Mouse (Mus musculus) embryonic facial prominence, embryonic 11.5 days (tissue): ENCODE measurements around the gene Bend5. TPM values are rescaled to one million over a fixed set of nuclear protein-coding genes. Genes with fewer than 3 reads are reported as not detected.

Experiments
- ATAC-seq: fragments of 200-750 bp; cut with Nextera tagmentation; replicated peaks from 2 replicates; pipeline ENCODE4 v1.8.0; 2017; ENCODE audit warnings: low read depth; ENCODE audit not compliant: insufficient number of reproducible peaks, low FRiP score, low TSS enrichment
- DNase-seq: peaks from one replicate; pipeline ENCODE4 v3.0.0-alpha.2; 2015; ENCODE audit warnings: low spot score
- H3K27ac ChIP-seq: fragments of 300-500 bp; sonication (generic); replicated peaks from 2 replicates; pipeline ENCODE4 v1.5.1; 2014; ENCODE audit warnings: mild to moderate bottlenecking, low read depth, low read length, control low read depth
- H3K27me3 ChIP-seq: fragments of 300-500 bp; sonication (generic); 2 replicates; pipeline ENCODE4 v1.6.1; 2014; ENCODE audit warnings: mild to moderate bottlenecking, low read length, moderate library complexity, mixed read lengths; ENCODE audit not compliant: control insufficient read depth, insufficient read depth
- H3K36me3 ChIP-seq: fragments of 300-500 bp; sonication (generic); replicated peaks from 2 replicates; pipeline ENCODE4 v1.6.1; 2014; ENCODE audit warnings: low read depth, mild to moderate bottlenecking, low read length, moderate library complexity, mixed read lengths; ENCODE audit not compliant: control insufficient read depth, insufficient read depth
- H3K4me1 ChIP-seq: fragments of 300-500 bp; sonication (generic); 2 replicates; pipeline ENCODE4 v1.6.1; 2014; ENCODE audit warnings: low read length, mixed read lengths; ENCODE audit not compliant: control insufficient read depth, insufficient read depth
- H3K4me2 ChIP-seq: fragments of 300-500 bp; sonication (generic); 2 replicates; pipeline ENCODE4 v1.6.1; 2014; ENCODE audit warnings: low read depth, mild to moderate bottlenecking, control low read depth, low read length, moderate library complexity
- H3K4me3 ChIP-seq: fragments of 300-500 bp; sonication (generic); 2 replicates; pipeline ENCODE4 v1.5.1; 2014; ENCODE audit warnings: low read depth, low read length, control low read depth
- H3K9ac ChIP-seq: fragments of 300-500 bp; sonication (generic); replicated peaks from 2 replicates; pipeline ENCODE4 v1.6.1; 2014; ENCODE audit warnings: mild to moderate bottlenecking, control low read depth, low read length
- H3K9me3 ChIP-seq: fragments of 300-500 bp; sonication (generic); replicated peaks from 2 replicates; pipeline ENCODE4 v1.6.1; 2016; ENCODE audit warnings: mild to moderate bottlenecking, low read length, inconsistent platforms, mixed read lengths; ENCODE audit not compliant: control insufficient read depth
- WGBS: fragments of 180-500 bp; shearing (Covaris S2); extraction: QIAGEN DNeasy Blood & Tissue Kit; methylation state at CpG from one replicate; pipeline ENCODE4 v1.1.7; 2014; 5-methylcytosine and 5-hydroxymethylcytosine counted together
- polyA plus RNA-seq: library from polyadenylated mRNA; unstranded; fragments of >200 nt; fragmentation: Nextera tagmentation; extraction: Ambion mirVana; gene quantifications from 2 replicates; pipeline ENCODE4 v1.2.1, GENCODE M21; 2014

Bend5 gene
- polyA plus RNA-seq: 46.0 and 46.7 TPM in 2 replicates

- peak; percentile 97 for ATAC-seq
- under 1% methylated on average over 62 of the region's 66 CpGs for WGBS
- H3K4me3 ChIP-seq: peak within 1 kb of the TSS; percentile 89
- H3K27me3 ChIP-seq: no peaks in the 10 kb centered on the region
- no peaks in the 10 kb centered on the region; the same call in 1 of the 2 replicates for H3K4me1 ChIP-seq
- H3K27ac ChIP-seq: peak within 1 kb of the TSS; percentile 75
- no peaks in the 10 kb centered on the region for H3K9me3 ChIP-seq
- peak within 1 kb of the TSS; percentile 76 for H3K4me2 ChIP-seq
- peak; percentile 94 for DNase-seq
- H3K9ac ChIP-seq: peak within 1 kb of the TSS; percentile 94
- no peaks in the 10 kb centered on the region for H3K36me3 ChIP-seq
Observed at GRCm38 (mm10) chr4:111414818-111415488, at the start of gene Bend5. TSS of gene Bend5 (plus strand) at chr4:111415006.

GRCm38 (mm10) chr4:111367771-111368170, 47.0 kb upstream of the Bend5 start:
- no peak for ATAC-seq
- H3K36me3 ChIP-seq: no peaks in the 10 kb centered on the region

DNA sequence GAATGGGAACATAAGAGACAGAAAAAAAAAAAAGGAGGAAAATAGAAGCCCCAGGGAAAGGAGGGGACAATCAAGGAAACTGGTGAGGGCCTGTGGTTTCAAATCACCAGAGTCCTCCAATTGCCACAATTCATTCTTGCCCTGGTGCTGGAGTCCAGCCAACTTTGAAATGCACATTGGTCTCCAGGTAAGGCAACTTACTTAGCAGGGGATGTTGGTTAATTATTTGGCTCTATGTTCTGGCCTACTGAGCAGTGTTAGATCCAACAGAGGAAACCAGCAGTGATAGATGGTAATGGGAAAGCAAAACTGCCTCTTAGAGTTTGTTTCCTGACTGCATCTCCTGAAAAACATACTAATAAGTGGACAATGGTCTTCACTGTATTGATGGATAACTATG, 37.6 kb upstream of the Bend5 start:
- Histone ChIP-seq H3K4me2 (no peak overlapping the region), H3K9me3 (no peaks in the 10 kb centered on the region), H3K4me1 (no peaks in the 10 kb centered on the region), H3K36me3 (no peaks in the 10 kb centered on the region), H3K27ac (no peak overlapping the region), H3K9ac (no peak overlapping the region), H3K4me3 (no peak overlapping the region), H3K27me3 (no peaks in the 10 kb centered on the region)
- ATAC-seq (no peak), DNase-seq (no peak)

More at GRCm38 (mm10) chr4:111367771-111368170, 47.0 kb upstream of the Bend5 start:
- H3K9me3 ChIP-seq: no peaks in the 10 kb centered on the region
- H3K9ac ChIP-seq: no peak overlapping the region
- H3K4me1 ChIP-seq: no peaks in the 10 kb centered on the region
- no peak overlapping the region for H3K27ac ChIP-seq
- no peak for DNase-seq
- H3K27me3 ChIP-seq: no peaks in the 10 kb centered on the region
- H3K4me2 ChIP-seq: no peak overlapping the region
- no peak overlapping the region for H3K4me3 ChIP-seq
- 69% methylated on average over 2 of the region's 2 CpGs for WGBS

DNA sequence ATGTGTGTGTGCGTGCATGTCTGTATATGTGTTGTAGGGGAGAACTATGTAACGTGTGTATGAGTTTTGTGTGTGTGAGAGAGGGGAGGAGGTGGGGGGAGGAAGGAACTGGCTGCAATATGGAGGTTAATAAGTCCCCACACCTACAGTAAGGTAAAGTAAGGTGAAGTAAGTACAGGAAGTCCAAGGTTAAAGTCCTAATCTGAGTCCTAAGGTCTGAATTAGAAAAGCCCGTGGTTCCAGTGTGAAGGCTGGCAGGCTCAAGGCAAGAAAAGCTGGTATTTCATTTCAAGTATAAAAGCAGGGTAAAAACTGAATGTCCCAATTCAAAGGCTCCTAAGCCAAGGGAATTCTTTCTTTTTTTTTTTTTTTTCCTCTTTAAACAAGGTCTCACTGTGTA, 36.7 kb upstream of the Bend5 start:
- Histone ChIP-seq H3K4me1 (no peaks in the 10 kb centered on the region), H3K4me3 (no peak overlapping the region), H3K27ac (no peak overlapping the region), H3K9me3 (no peaks in the 10 kb centered on the region), H3K27me3 (no peaks in the 10 kb centered on the region), H3K36me3 (no peaks in the 10 kb centered on the region), H3K9ac (no peak overlapping the region), H3K4me2 (no peak overlapping the region)
- ATAC-seq (no peak), DNase-seq (no peak)
- WGBS: 79% methylated on average over 3 of the region's 3 CpGs

- Histone ChIP-seq H3K36me3 (no peaks in the 10 kb centered on the region), H3K9me3 (no peaks in the 10 kb centered on the region), H3K4me3 (no peak overlapping the region), H3K4me2 (no peak overlapping the region), H3K9ac (no peak overlapping the region), H3K27ac (no peak overlapping the region), H3K27me3 (no peaks in the 10 kb centered on the region), H3K4me1 (no peaks in the 10 kb centered on the region)
- DNase-seq: no peak
- ATAC-seq: no peak
- WGBS: 81% methylated on average over 2 of the region's 2 CpGs
Observed at GRCm38 (mm10) chr4:111383101-111383500, 31.7 kb upstream of the Bend5 start.

DNA sequence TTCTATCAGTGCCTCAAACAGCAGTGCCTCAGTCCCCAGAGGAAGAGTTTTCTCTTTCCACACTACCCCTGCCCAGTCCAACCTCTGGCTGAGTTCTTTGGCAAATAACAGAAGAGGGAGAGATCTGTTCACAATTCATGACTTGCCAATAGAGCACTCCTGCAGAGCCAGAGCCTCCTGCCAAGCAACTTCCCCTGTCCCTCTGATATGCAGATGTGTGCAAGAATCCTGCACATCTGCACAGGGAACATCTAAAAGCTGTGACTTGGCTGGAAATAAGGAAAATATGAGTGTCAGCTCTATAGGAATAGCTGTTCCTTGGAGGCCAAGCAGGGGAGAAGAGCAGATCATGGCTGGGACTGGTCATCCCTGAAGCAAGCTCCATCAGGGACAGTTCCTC, 24.1 kb upstream of the Bend5 start:
- no peaks in the 10 kb centered on the region for H3K9me3 ChIP-seq
- H3K27ac ChIP-seq: no peak overlapping the region
- H3K4me2 ChIP-seq: no peak overlapping the region
- no peaks in the 10 kb centered on the region for H3K36me3 ChIP-seq
- no peak overlapping the region for H3K4me3 ChIP-seq
- DNase-seq (no peak), ATAC-seq (no peak)
- no peak overlapping the region for H3K9ac ChIP-seq
- H3K27me3 ChIP-seq: no peaks in the 10 kb centered on the region
- H3K4me1 ChIP-seq: no peaks in the 10 kb centered on the region

DNA sequence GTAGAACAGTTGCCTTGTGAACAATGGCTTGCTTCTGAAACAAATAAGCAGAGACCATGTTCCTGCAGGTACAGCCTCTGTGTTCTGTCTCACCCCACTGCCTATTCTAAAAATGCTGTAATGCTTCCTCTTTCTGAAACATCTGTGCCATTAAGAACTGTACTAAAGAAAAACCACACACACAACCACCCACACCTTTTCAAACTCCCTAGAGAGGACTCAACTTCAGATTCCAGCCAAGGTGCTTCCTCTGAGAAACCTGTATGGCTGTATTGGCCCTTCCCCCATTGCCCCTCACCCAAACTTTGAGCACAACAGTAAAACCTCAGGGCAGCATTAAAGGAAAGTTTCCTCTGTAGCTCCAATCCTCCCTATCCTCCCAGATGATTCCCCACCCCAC, 15.0 kb upstream of the Bend5 start:
- DNase-seq: no peak
- H3K36me3 ChIP-seq: no peaks in the 10 kb centered on the region
- H3K9me3 ChIP-seq: no peaks in the 10 kb centered on the region
- H3K27me3 ChIP-seq: no peaks in the 10 kb centered on the region
- no peaks in the 10 kb centered on the region for H3K4me1 ChIP-seq
- no peak overlapping the region for H3K4me2 ChIP-seq
- ATAC-seq: no peak
- no peak overlapping the region for H3K4me3 ChIP-seq
- no peak overlapping the region for H3K9ac ChIP-seq
- no peak overlapping the region for H3K27ac ChIP-seq

- Histone ChIP-seq H3K27ac (no peak overlapping the region), H3K4me3 (no peak overlapping the region), H3K27me3 (no peaks in the 10 kb centered on the region), H3K9me3 (no peaks in the 10 kb centered on the region), H3K36me3 (no peaks in the 10 kb centered on the region), H3K4me2 (no peak overlapping the region), H3K9ac (no peak overlapping the region), H3K4me1 (no peaks in the 10 kb centered on the region)
- 48% methylated on average over 2 of the region's 2 CpGs for WGBS
- no peak for DNase-seq
- no peak for ATAC-seq
Observed at GRCm38 (mm10) chr4:111400676-111401075, 14.1 kb upstream of the Bend5 start.
